Mouse (Mus musculus): Measurements from ENCODE around the gene Olfr1143. TPM values are rescaled to one million over a fixed set of nuclear protein-coding genes. Genes with fewer than 3 reads are reported as not detected.

The Olfr1143 gene
- not detected in 2 replicates for polyA plus RNA-seq (2015; fragmentation: Nextera tagmentation; extraction: Ambion mirVana)

DNA sequence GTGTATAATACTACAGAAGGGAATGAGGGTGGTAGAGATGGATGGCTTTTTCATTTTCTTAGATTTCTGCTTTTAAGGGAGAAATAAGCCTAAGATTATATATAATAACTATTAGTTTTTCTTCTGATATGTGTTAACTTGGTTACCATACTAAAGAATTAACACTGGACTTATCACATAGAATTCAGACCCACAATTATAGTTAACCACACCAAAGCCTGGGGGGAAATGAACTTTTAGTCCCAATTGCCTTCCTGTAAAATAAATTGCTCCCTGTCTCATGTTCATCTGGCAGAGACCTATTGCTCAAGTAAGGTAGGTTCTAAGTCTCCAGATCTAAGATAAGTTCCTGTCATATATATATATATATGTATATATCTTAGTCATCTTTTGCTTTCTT lies at the start of gene Olfr1143:
Olfr1143 (plus strand) TSS at position 301 of the 400 bp plus-strand sequence.
- Histone ChIP-seq H3K4me1 (no peaks in the 10 kb centered on the region), H3K4me2 (no peak within 1 kb of the TSS), H3K27ac (no peak within 1 kb of the TSS), H3K9ac (no peak within 1 kb of the TSS), H3K4me3 (no peak within 1 kb of the TSS), H3K36me3 (no peaks in the 10 kb centered on the region), H3K9me3 (no peaks in the 10 kb centered on the region), H3K27me3 (no peaks in the 10 kb centered on the region)
- ATAC-seq (ENCODE audit: insufficient number of reproducible peaks, insufficient read depth, low FRiP score, low TSS enrichment, low read depth) = no peak

DNA sequence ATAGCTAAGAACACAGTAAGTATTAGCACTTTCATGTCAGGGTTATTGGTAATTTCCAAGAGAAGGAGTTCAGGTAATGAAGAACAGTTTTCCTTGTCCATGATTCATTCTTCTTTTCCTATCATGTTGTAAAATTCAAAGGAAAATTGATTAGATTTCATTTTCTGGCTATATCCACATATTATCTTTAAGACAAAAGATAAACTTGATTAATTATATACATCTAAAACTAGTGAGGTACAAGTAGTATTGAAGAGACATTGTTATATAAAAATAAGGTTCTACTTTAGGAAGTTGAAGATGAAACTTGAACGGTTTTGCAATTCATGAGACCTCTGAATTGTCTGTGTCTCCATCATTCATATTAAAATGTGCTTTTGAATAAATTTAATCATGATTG lies 46.5 kb upstream of the Olfr1143 start, which contains the start of gene Olfr1141:
Olfr1141 (minus strand) TSS at position 101 of the 400 bp plus-strand sequence.
- ATAC-seq (ENCODE audit: insufficient number of reproducible peaks, insufficient read depth, low FRiP score, low TSS enrichment, low read depth) = no peak
- Histone ChIP-seq H3K9ac (no peak within 1 kb of the TSS), H3K9me3 (no peaks in the 10 kb centered on the region), H3K27ac (no peak within 1 kb of the TSS), H3K4me2 (no peak within 1 kb of the TSS), H3K4me3 (no peak within 1 kb of the TSS), H3K36me3 (no peaks in the 10 kb centered on the region), H3K27me3 (no peaks in the 10 kb centered on the region), H3K4me1 (no peaks in the 10 kb centered on the region)
- 83% methylated on average over 1 of the region's 1 CpGs for WGBS

DNA sequence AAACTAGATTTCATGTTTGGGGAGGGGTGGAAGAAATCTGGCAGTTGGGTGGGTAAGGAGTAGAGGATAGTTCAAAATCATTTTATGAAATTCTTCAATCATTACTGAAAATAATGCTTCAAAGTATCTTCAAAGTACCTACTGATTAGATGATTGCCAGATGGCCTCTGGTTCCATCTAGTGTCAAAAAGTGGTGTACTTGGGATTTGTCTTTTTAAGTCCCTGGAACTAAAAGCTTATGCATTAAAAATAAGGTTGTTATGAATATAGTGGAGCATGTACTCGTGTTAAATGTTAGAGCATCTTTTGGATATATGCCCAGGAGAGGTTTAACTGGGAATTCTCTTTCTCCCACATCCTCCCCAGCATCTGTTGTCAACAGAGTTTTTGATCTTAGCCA lies 24.2 kb upstream of the Olfr1143 start:
- H3K4me3 ChIP-seq = no peak overlapping the region
- no peak overlapping the region for H3K4me2 ChIP-seq
- H3K9ac ChIP-seq = no peak overlapping the region
- WGBS = 48% methylated on average over 1 of the region's 1 CpGs
- H3K36me3 ChIP-seq = no peaks in the 10 kb centered on the region
- ATAC-seq (ENCODE audit: insufficient number of reproducible peaks, insufficient read depth, low FRiP score, low TSS enrichment, low read depth) = no peak
- H3K4me1 ChIP-seq = no peaks in the 10 kb centered on the region
- H3K9me3 ChIP-seq = no peaks in the 10 kb centered on the region
- no peak overlapping the region for H3K27ac ChIP-seq
- no peaks in the 10 kb centered on the region for H3K27me3 ChIP-seq

DNA sequence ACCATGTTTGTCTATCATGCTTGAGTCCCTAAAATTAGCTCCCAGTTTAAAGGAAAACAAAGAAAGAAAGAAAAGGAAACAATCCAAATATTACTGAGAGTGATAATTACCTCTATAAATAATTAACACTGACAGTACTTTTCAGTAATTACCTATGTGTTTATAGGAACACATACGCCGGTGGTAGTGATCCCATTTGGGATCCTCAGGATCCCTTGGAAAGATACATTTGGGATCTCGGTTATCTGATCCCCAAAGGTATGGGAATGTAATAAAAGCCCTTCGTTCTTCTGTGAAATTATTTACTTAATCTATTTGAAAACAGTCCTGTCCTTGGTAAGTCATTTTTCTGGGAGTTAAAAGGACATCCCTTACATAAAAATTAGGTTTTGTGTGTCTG lies 21.2 kb upstream of the Olfr1143 start, which contains the start of gene Olfr152:
Olfr152 (plus strand) TSS at position 301 of the 400 bp plus-strand sequence.
- WGBS = 79% methylated on average over 4 of the region's 4 CpGs
- H3K9me3 ChIP-seq = no peaks in the 10 kb centered on the region
- no peak within 1 kb of the TSS for H3K4me3 ChIP-seq
- ATAC-seq (ENCODE audit: insufficient number of reproducible peaks, insufficient read depth, low FRiP score, low TSS enrichment, low read depth) = no peak
- no peak within 1 kb of the TSS for H3K4me2 ChIP-seq
- no peaks in the 10 kb centered on the region for H3K27me3 ChIP-seq
- no peaks in the 10 kb centered on the region for H3K36me3 ChIP-seq
- no peaks in the 10 kb centered on the region for H3K4me1 ChIP-seq
- H3K9ac ChIP-seq = no peak within 1 kb of the TSS
- H3K27ac ChIP-seq = no peak within 1 kb of the TSS

DNA sequence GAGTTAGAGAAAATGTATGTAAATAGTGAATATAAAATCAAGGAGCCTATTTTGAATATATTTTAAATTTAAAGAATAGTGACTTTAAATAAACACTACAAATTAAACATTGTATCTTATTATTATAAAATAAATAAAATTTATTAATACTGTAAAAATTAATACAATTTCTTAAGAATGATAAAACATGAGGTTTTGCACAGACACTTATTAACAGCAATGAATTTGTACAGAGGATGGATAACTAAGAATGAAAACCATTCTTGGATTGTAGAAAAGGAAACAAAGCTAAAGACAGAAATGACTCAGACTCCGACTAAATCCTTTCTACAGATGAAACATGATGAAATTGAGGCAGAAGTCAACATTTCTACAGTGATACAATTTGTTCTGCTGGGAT lies 9.1 kb downstream of the Olfr1143 start, which contains the start of gene Olfr1145:
Olfr1145 (plus strand) TSS at position 301 of the 400 bp plus-strand sequence.
- Histone ChIP-seq H3K36me3 (no peaks in the 10 kb centered on the region), H3K4me1 (no peaks in the 10 kb centered on the region), H3K27me3 (no peaks in the 10 kb centered on the region), H3K4me2 (no peak within 1 kb of the TSS), H3K27ac (no peak within 1 kb of the TSS), H3K9me3 (no peaks in the 10 kb centered on the region), H3K9ac (no peak within 1 kb of the TSS), H3K4me3 (no peak within 1 kb of the TSS)
- ATAC-seq (ENCODE audit: insufficient number of reproducible peaks, insufficient read depth, low FRiP score, low TSS enrichment, low read depth) = no peak
- WGBS = 75% methylated on average over 1 of the region's 1 CpGs

DNA sequence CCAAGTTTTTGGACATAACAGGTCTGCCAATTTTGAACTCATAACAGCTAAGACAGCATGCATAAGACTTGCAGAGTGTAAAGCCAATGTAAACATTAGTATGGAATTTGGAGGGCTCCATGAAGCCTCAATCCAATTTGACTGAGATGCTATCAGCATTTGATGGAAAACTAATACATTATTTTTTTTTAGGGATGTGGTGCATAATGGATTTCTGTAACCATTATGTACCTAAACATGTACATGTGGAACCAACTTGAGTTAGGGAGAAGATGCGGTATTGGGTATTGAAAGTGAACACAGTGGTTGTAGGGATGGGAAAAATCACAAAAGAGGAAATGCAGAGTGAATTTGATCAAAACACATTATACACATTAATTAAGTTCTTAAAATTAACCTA lies 29.8 kb downstream of the Olfr1143 start, which contains the start of gene Olfr1148:
Olfr1148 (plus strand) TSS at position 301 of the 400 bp plus-strand sequence.
- Histone ChIP-seq H3K36me3 (no peaks in the 10 kb centered on the region), H3K27me3 (no peaks in the 10 kb centered on the region), H3K4me3 (no peak within 1 kb of the TSS), H3K9ac (no peak within 1 kb of the TSS), H3K4me1 (no peaks in the 10 kb centered on the region), H3K9me3 (no peaks in the 10 kb centered on the region), H3K4me2 (no peak within 1 kb of the TSS), H3K27ac (no peak within 1 kb of the TSS)
- ATAC-seq (ENCODE audit: insufficient number of reproducible peaks, insufficient read depth, low FRiP score, low TSS enrichment, low read depth) = no peak
- 79% methylated on average over 1 of the region's 1 CpGs for WGBS

DNA sequence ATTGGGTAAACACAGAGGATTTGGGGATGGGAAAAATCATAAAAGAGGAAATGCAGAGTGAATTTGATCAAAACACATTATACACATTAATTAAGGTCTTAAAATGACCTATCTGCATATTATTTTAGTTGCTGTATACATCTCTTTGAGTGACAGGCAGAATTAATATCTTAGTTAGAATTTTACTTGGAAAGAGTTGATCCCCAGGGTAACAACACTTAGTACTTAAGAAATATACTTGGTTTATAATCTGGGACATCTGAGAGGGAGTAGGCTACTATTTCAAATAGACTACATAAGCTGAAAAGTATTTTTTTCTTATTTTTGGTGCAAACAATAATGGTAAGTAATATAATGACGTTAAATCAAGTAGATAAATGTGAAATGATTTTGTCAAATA lies 43.3 kb downstream of the Olfr1143 start, which contains the start of gene Olfr1150-ps1:
Olfr1150-ps1 (plus strand) TSS at position 301 of the 400 bp plus-strand sequence.
- 84% methylated on average over 1 of the region's 1 CpGs for WGBS
- H3K36me3 ChIP-seq = no peaks in the 10 kb centered on the region
- H3K9ac ChIP-seq = no peak within 1 kb of the TSS
- H3K4me3 ChIP-seq = no peak within 1 kb of the TSS
- H3K4me2 ChIP-seq = no peak within 1 kb of the TSS
- no peak within 1 kb of the TSS for H3K27ac ChIP-seq
- no peaks in the 10 kb centered on the region for H3K9me3 ChIP-seq
- H3K27me3 ChIP-seq = no peaks in the 10 kb centered on the region
- no peak for ATAC-seq (ENCODE audit: insufficient number of reproducible peaks, insufficient read depth, low FRiP score, low TSS enrichment, low read depth)
- H3K4me1 ChIP-seq = no peaks in the 10 kb centered on the region

Other genes with a start within 250 kb of the Olfr1143 start
- not detected in 2 replicates for gene Olfr1129, start 226.7 kb upstream of the Olfr1143 start, polyA plus RNA-seq (2015; fragmentation: Nextera tagmentation; extraction: Ambion mirVana)
- gene Olfr1130, start 194.4 kb upstream of the Olfr1143 start, polyA plus RNA-seq (2015; fragmentation: Nextera tagmentation; extraction: Ambion mirVana) = not detected in 2 replicates
- gene Olfr1131, start 173.5 kb upstream of the Olfr1143 start, polyA plus RNA-seq (2015; fragmentation: Nextera tagmentation; extraction: Ambion mirVana) = not detected in 2 replicates
- gene Olfr1132, start 163.1 kb upstream of the Olfr1143 start, polyA plus RNA-seq (2015; fragmentation: Nextera tagmentation; extraction: Ambion mirVana) = not detected in 2 replicates
- not detected in 2 replicates for gene Olfr1133, start 153.2 kb upstream of the Olfr1143 start, polyA plus RNA-seq (2015; fragmentation: Nextera tagmentation; extraction: Ambion mirVana)
- not detected in 2 replicates for gene Olfr1134, start 142.1 kb upstream of the Olfr1143 start, polyA plus RNA-seq (2015; fragmentation: Nextera tagmentation; extraction: Ambion mirVana)
- not detected in 2 replicates for gene Olfr1135, start 126.9 kb upstream of the Olfr1143 start, polyA plus RNA-seq (2015; fragmentation: Nextera tagmentation; extraction: Ambion mirVana)
- gene Olfr1136, start 106.6 kb upstream of the Olfr1143 start, polyA plus RNA-seq (2015; fragmentation: Nextera tagmentation; extraction: Ambion mirVana) = not detected in 2 replicates
- gene Olfr1137, start 87.4 kb upstream of the Olfr1143 start, polyA plus RNA-seq (2015; fragmentation: Nextera tagmentation; extraction: Ambion mirVana) = 0.29 TPM in 1 of 2 replicates, not detected in the other
- not detected in 2 replicates for gene Olfr1138, start 60.6 kb upstream of the Olfr1143 start, polyA plus RNA-seq (2015; fragmentation: Nextera tagmentation; extraction: Ambion mirVana)
- gene Olfr1140, start 56.8 kb upstream of the Olfr1143 start, polyA plus RNA-seq (2015; fragmentation: Nextera tagmentation; extraction: Ambion mirVana) = not detected in 2 replicates
- not detected in 2 replicates for gene Olfr1141, start 46.6 kb upstream of the Olfr1143 start, polyA plus RNA-seq (2015; fragmentation: Nextera tagmentation; extraction: Ambion mirVana)
- gene Olfr152, start 21.1 kb upstream of the Olfr1143 start, polyA plus RNA-seq (2015; fragmentation: Nextera tagmentation; extraction: Ambion mirVana) = not detected in 2 replicates
- gene Olfr1145, start 9.2 kb downstream of the Olfr1143 start, polyA plus RNA-seq (2015; fragmentation: Nextera tagmentation; extraction: Ambion mirVana) = not detected in 2 replicates
- gene Olfr1148, start 29.9 kb downstream of the Olfr1143 start, polyA plus RNA-seq (2015; fragmentation: Nextera tagmentation; extraction: Ambion mirVana) = not detected in 2 replicates
- not detected in 2 replicates for gene Olfr1150-ps1, start 43.4 kb downstream of the Olfr1143 start, polyA plus RNA-seq (2015; fragmentation: Nextera tagmentation; extraction: Ambion mirVana)
- not detected in 2 replicates for gene Olfr1151, start 55.3 kb downstream of the Olfr1143 start, polyA plus RNA-seq (2015; fragmentation: Nextera tagmentation; extraction: Ambion mirVana)
- not detected in 2 replicates for gene Olfr1152, start 65.9 kb downstream of the Olfr1143 start, polyA plus RNA-seq (2015; fragmentation: Nextera tagmentation; extraction: Ambion mirVana)
- not detected in 2 replicates for gene Olfr1153, start 94.4 kb downstream of the Olfr1143 start, polyA plus RNA-seq (2015; fragmentation: Nextera tagmentation; extraction: Ambion mirVana)
- not detected in 2 replicates for gene Olfr1154, start 104.6 kb downstream of the Olfr1143 start, polyA plus RNA-seq (2015; fragmentation: Nextera tagmentation; extraction: Ambion mirVana)
- not detected in 2 replicates for gene Olfr1155, start 144.5 kb downstream of the Olfr1143 start, polyA plus RNA-seq (2015; fragmentation: Nextera tagmentation; extraction: Ambion mirVana)
- gene Olfr1156, start 152.5 kb downstream of the Olfr1143 start, polyA plus RNA-seq (2015; fragmentation: Nextera tagmentation; extraction: Ambion mirVana) = not detected in 2 replicates
- gene Olfr1157, start 167.7 kb downstream of the Olfr1143 start, polyA plus RNA-seq (2015; fragmentation: Nextera tagmentation; extraction: Ambion mirVana) = not detected in 2 replicates
- gene Olfr74, start 174.1 kb downstream of the Olfr1143 start, polyA plus RNA-seq (2015; fragmentation: Nextera tagmentation; extraction: Ambion mirVana) = not detected in 2 replicates
- gene Olfr1158, start 189.5 kb downstream of the Olfr1143 start, polyA plus RNA-seq (2015; fragmentation: Nextera tagmentation; extraction: Ambion mirVana) = not detected in 2 replicates
- gene Olfr1160, start 207.7 kb downstream of the Olfr1143 start, polyA plus RNA-seq (2015; fragmentation: Nextera tagmentation; extraction: Ambion mirVana) = not detected in 2 replicates
- gene Olfr1161, start 222.2 kb downstream of the Olfr1143 start, polyA plus RNA-seq (2015; fragmentation: Nextera tagmentation; extraction: Ambion mirVana) = not detected in 2 replicates
- gene Olfr73, start 237.1 kb downstream of the Olfr1143 start, polyA plus RNA-seq (2015; fragmentation: Nextera tagmentation; extraction: Ambion mirVana) = not detected in 2 replicates